Mouse (Mus musculus) lung, postnatal 0 days (tissue): ENCODE results near the gene Cox7b2.

Source experiments
- CTCF ChIP-seq: IDR thresholded peaks from 2 replicates; pipeline ENCODE4 v1.5.1; 2016; ENCODE audit warnings: antibody characterized with exemption, mild to moderate bottlenecking
- EP300 ChIP-seq: IDR thresholded peaks from 2 replicates; pipeline ENCODE4 v1.6.1; 2016; ENCODE audit warnings: antibody characterized with exemption, mild to moderate bottlenecking, control low read depth

DNA sequence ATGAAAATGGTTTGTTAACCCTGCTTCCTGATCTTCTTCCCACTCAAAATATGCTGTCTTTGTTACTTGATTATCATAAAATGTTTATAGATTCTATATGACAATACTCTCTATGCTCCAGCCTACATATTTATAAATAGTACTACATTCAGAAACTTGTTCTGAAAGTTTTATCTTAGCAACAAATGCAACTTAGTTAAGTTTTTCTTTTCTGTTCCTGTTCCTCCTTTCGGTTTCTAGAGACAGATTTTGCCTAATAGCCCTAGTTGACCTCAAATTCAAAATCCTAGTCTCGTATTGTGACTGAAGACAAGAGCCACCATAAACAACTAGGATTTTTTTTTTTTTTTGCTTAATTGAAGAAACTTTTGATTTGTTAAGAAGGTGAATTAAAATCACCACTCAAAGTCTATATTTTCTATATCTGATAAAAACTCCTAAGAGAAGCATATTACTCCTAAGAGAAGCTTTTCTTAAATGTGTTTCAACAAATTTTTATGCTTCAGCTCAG lies 45.8 kb upstream of the Cox7b2 start:
- TF ChIP-seq CTCF (no peak), EP300 (no peak)
